Mouse (Mus musculus) spleen, postnatal 10 days (tissue): ENCODE data around the gene Leo1.
A peak's percentile ranks its signal among the peaks of the same experiment; 100 is the strongest.

ENCODE experiments used
- DNase-seq, 2 experiments: peaks; one replicate each; pipeline ENCODE4 v3.0.0; 2021 to 2022; ENCODE audit warnings: low spot score in 2 of 2

Leo1 gene

DNA sequence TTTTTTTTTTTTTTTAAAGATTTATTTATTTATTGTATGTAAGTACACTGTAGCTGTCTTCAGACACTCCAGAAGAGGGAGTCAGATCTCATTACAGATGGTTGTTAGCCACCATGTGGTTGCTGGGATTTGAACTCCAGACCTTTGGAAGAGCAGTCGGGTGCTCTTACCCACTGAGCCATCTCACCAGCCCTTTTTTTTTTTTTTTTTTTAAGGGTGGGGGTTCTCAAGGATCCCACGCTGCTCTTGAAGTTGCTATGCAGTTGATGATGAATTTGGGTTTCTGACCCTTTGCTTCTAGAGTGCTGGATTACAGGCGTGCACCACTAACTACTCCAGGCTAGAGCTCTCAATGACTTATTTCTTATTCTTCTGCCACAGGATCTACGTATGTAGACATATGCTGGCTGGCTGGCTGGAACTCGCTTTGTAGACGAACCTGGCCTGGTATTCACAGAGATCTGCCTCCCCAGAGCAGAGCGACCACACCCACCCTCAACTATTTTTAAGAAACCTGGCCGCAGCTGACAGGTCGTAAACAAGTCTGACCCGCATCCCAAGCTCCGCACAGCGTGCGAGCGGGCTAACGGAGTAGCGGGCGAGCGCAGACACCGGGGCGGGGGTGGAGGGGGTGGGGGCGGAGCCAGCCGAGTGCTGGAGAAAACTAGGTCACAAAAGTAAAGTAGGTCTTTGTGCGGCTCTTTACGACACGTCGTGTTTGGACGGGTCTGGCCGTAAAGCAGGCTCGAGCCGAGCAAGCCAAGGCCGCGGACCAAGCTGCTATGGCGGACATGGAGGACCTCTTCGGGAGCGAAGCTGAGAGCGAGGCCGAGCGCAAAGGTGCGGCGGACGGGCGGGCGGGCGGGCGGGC is at the start of gene Leo1:
Leo1 (plus strand) TSS at position 729 of the 871 bp plus-strand sequence.
- DNase-seq = peak; percentile 76 to 88

DNA sequence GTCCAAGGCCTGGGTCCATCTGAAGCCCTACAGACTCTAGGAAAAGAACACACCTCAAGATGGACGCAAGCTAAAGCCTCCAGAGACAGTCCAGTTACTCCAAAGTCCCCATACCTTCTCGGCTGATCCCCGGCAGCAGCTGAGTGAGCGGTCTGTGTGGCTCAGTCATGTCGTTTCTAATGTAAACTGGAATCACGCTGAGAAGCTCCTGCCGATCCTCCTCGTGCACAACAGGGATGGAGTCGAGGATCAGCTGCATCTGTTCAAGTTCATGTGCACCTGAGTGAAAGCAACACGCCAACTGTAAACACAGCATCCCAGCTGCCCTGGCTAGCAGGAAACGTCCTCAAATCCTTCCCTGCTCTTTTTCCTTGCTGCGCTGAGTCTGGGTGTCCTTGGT is 48.1 kb upstream of the Leo1 start:
- no peak for DNase-seq

DNA sequence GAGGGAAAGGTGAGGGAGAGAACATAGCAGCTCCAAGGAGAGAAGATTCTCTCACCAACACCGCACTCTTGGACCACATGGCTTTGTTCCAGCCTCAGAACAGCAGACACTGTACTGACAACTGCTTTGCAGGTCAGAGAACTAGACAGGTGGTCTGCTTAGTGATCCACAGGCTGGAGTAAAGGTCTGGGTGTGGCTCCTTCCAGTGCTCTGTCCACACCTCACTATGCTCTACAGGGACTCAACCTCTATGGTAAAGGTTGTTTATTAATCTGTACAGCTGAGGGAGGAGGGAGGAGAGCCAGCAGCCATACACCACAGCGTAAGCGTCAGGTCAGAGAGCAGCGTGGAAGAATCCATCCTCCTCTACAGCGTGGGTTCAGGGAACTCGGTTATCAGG is 45.4 kb upstream of the Leo1 start:
- DNase-seq = no peak

DNA sequence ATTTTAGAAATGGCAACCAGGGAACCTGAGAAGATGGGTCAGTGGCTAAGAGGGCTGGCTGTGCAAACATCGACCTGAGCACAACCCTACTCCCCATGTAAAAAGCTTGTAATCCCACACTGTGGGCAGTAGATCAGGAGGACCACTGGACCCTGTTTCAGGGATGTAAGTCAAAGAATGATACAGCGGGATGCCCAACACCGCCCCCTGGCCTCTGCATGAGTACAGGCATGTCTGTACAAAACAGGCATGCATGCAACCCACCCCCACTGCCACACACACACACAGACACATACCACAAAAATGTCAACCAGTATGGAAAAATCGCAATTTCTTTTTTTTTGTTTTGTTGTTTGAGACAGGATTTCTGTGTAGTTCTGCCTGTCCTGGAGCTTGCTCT is 42.3 kb upstream of the Leo1 start:
- no peak for DNase-seq

DNA sequence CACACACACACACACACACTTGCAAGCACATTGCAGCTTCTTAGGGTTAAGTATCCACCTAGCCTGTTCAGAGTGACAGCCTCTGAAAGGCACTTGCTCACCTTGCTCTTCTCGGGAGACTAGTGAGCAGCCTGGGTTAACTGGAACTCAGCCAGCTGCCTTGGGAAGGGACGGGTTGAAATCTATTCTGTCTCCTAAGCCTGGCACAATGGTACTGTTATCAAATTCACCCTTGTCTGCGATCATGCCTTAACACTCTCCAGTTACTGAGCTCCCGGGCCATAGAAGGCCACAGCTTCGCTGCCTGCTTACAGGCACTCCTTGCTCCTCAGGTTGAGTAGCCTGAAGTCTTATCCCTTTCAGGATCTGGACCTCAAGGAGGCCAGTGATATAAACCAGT is 40.7 kb upstream of the Leo1 start:
- no peak for DNase-seq

DNA sequence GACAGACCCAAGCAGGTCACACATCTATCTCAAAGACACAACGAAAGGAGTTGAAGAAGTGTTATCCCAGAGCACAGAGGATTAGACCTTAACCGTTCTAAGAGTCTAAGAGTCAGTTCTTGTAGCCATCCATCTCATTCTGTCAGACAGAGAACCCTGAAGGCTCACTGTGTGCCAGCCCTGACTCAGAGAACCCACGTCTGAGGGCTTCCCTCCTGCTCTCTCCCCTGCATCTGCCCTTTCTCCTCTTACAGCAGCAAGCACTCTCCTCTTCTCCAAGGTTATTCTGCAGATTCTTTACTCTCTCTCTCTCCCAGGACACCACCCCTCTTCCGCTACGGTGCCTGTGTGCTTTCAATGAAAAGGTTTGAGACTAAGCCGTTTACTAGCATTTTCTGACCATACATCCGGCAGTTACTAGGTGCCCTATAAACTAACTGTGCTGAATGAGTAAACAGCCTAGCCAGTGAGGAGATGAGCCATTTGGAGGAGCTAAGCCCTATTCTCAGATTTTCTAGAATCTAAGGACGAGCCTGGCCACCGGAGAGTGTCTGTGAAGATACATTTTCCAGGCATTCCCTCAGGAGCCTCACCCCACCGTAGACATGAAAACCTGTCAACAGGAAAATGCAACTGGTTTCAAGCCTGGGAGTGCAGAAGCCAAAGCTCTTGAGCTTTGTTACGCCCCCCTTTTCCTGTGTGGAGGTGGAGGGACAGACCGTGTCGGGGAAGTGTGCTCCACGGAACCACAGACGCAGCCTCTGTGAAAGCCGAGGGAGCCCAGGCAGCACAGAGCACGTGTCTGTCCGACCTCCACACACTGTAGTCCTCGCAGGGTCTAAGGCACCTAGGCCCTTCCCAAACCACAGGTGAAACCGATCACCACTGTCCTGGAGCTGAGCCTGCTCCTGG is 39.5 kb upstream of the Leo1 start:
- peak in 1 of 2 experiments; percentile 28 for DNase-seq

DNA sequence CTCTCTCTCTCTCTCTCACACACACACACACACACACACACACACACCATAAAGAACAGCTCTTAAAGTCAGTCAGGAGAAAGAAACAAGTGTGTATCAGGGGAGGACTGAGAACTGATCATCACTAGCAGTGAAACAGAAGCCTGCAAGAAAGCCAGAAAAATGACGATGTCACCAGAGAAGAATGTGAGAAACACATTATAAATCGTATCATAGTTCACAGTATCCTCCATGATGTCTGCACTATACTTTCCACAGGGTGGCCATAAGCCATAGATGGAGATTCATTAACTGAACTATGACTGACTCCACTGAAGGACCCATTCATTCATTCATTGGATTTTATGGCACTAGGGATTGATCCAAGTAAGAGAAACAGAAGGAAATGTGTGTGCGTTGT is 37.8 kb upstream of the Leo1 start:
- DNase-seq = no peak

DNA sequence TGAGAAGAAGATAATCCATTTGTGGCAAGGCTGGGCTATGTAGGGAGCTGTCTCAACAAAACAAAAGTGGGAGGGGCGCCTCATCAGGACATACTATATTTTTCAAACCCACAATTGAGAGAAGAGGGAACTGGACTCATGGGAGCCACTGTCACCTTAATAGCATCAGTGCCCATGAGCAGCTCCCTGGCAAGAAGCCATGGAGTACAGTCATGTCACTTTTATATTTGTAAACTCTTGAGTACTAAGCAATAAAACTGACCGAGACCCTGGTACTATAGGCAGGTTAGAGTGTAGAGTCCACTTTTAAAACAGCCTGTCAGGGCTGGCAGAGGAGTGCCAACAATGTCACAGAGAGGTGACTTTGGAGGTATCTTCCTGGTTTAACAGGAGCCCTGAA is 35.2 kb upstream of the Leo1 start:
- no peak for DNase-seq

DNA sequence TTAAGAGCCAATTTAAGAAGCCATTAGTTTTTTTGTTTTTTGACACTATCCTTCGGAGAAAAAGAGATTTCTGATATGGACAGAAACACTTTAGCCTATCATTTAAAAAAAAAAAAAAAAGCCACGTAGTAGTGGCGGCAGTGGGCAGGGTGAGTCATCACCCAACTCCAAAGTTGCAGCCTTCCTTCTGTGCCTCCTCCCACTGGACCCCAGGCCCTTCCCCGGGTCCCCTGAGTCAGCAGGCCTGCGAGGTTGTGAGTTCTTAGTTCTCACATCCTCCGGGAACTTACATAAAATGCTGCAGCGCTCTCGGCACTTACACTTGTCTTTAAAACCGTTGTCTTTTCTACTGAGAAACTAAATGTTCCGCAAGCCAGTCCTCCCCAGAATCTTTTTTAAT is 33.5 kb upstream of the Leo1 start:
- peak in 1 of 2 experiments; percentile 27 for DNase-seq

DNA sequence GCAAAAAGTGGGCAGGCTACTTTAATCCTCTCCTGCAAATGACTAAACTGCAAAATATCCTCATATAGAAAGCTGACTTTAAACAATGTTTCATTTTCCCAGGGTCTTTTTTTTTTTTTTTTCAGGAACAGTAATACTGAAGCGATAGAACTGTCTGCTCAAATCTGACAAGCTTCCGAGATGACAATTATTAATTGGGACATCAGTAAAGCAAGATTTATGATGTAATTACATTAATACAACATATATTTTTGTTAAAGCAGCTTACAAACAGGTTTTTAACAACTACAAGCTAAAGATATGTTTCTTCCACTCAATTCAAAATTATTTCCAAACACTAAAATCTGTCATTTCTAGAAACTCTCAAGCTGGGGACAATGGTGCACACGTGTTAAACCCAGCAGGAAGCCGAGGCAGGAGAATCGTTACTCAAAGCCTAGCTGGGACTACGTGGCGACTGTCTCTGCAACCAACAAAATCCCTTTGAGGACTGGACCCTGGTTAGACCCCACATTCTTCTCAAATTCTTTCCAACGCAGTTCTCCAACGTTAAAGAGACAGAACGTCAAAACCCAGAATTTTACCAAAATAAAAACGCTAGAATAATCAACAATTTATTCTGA is 33.0 kb upstream of the Leo1 start:
- no peak for DNase-seq

DNA sequence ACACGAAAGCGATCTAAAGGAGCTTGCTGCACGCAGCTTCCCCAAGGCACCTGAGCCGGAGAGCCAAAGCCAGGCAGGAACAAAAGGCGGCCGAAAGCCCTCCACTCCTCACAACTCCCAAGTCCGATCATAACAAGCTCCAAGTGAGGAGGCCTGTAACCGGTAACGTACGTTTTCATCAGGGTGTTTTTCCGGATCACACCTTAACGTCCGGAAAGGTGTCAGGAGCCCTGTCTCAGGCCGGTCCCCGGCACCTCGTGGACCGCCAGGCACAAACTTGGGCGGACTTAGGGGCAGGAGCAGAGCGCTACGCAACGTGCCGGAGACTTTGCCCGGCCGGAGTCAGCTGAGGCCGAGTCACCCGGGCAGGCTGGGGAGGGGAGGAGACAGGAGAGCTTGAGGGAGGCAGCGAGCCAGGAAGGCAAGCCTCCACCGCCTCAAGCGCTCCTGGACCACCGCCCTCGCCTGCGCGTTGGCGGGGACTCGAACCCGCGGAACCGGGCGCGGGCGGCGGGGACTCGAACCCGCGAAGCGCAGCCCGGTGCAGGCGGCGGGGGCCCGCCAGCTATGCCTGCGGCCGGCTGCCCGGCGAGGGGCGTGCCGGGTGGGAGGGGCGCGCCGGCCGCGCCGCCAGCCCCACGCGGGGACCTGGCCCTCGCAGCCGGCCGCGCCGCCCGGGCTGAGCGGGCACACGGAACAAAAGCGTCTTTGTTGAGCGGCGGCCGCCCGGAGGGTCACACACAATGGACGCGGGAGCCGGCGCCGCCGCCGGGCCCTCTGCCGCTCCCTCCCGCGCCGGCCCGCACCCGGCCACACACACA is 32.1 kb upstream of the Leo1 start:
- DNase-seq = peak; percentile 72 to 74

DNA sequence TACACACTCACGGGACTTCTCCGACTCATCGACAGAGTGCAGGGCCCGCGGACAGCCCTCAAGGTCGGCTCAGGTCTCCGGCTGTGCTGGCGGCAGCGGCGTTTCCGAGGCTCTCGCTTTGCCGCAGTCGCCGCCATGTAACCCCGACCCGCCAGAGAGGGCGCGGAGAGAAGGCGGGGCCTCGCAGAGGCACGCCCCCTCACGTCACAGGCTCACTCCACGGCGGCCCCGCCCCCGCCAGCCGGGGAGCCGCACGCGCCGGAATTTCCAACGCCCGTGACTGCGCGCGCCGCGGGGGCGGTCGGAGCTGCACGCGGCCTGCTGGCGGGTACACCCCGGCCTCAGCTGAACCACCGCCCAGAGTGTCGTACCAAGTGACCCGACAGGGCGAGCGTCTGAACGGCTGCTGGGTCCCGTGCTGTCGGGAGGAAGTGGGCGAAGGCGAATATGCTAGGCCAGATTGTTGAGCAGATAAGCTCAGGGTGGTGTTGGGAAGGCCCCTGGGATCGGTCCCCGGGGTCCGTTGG is 31.4 kb upstream of the Leo1 start, which contains the start of gene Mapk6:
Mapk6 (minus strand) TSS at position 154 of the 527 bp plus-strand sequence.
- DNase-seq = peak; percentile 98

DNA sequence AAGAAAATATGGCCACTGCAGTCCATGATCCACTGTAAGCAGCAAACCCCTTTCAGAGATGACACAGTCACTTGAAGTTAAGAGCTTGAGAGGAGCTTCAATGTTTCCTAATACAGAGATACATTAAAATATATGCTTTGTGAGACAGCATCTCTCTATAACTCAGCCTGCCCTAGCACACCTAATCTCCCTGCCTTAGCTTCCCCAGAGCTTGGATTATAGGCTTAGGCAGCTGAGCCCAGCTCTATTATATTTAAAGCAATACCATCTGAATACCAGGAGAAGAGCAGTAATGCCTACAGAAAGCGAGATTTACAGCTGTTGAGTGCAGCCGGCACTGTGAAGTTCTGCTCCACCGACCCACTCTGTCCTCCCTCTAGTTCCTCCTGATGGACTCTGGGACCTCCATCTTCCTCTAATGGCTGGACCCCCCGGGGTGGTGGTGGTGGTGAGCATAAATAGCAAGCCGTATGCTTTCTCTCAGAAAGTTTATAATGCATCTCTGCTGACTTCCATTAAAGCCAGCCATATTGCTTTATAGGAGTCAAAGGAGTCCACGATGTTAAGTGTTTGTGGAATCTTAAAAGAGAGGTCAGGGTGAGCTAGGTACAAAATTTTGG is 30.3 kb upstream of the Leo1 start:
- no peak for DNase-seq

DNA sequence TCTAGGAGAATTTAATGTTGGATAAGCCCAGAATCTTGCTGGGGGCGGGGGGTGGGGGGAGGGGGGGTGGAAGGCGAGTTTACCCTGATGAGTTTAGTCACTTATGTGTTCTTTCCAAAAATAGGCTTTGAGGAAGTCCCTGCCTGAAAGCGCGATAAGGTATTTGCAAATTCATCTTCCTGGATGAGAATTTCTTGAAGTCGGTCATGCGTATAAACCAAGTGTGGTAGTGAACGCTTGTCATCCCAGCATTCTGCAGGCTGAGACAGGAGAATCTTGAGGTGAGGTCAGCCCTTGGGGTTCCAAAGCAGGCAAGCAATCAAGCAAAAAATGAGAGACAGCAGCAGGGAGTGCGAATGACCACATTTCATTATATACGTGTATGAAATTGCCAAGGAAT is 29.7 kb upstream of the Leo1 start:
- no peak for DNase-seq

DNA sequence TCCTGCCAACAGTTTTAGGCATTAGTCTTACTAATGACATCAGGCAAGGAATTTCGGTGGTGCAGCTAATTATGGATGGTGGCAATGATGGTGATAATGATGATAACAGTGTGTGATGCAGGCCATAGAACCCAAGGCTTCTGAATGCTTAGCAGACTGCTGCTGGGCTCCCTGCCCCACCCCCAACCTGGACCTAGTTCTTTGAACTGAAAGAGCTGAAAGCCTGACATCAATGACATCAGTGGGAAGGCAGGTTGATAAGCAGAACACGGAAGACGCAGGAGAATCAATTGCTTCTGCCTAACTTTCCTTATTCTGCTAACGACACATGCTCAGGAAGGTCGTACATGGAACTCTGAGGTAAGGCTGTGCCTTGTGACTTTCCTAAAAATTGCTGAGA is 28.1 kb upstream of the Leo1 start:
- no peak for DNase-seq

DNA sequence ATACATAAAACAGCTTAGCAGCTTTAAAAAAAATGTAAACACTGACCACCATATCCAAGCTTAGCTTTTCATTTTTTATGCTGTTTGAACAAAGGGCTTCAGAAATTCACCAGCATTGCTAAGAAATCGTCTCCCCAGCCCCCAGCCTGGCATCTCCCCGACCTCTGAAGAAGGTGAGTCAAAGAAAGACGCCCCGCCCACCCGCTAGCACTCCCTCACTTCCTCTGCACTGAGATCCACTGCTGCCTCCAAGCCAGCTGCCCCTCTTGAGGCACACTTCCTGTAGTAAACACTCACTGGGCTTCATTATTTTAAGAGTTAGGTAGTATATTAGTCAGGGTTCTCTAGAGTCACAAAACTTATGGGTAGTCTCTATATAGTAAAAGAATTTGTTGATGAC is 27.1 kb upstream of the Leo1 start:
- DNase-seq = peak in 1 of 2 experiments; percentile 74

DNA sequence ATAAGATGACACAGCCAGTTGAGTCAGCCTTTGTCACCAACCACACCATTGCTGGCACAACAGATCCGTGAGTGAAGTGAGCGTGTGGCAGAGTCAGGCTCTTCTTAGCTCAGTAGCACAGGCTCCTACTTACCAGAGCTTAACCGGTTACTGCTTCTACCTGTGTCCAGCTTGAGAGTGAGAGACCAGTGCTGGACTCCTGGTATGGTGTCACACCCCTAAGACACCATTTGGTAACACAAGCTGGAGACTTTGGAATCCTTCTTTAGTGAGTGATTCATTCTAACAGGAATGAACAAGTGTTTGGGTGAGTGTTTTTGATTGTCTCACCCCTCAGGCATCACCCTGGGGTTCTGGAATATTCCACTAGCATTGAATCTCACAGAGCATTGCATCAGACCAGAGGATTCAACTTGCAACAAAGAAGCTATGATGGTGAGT is 19.1 kb upstream of the Leo1 start:
- no peak for DNase-seq

DNA sequence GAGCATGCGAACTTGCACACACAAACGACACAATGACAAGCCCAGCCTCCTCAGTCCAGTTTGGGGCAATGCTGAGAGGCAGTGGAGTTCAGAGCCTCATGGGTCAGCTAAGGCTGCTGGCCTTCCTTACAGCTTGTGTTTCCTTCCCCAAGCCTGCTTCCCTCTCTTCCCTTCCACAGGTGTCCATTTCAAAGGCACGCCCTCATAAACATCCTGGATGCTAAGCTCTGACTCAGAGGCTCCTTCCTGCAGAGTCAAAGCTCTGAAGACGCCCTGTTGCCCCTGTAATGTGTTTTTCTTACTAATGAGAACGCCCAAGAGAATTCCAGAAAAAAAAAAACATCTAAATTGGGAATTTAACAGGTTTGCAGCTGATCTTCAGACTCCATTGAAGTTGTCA is 17.6 kb upstream of the Leo1 start:
- no peak for DNase-seq

DNA sequence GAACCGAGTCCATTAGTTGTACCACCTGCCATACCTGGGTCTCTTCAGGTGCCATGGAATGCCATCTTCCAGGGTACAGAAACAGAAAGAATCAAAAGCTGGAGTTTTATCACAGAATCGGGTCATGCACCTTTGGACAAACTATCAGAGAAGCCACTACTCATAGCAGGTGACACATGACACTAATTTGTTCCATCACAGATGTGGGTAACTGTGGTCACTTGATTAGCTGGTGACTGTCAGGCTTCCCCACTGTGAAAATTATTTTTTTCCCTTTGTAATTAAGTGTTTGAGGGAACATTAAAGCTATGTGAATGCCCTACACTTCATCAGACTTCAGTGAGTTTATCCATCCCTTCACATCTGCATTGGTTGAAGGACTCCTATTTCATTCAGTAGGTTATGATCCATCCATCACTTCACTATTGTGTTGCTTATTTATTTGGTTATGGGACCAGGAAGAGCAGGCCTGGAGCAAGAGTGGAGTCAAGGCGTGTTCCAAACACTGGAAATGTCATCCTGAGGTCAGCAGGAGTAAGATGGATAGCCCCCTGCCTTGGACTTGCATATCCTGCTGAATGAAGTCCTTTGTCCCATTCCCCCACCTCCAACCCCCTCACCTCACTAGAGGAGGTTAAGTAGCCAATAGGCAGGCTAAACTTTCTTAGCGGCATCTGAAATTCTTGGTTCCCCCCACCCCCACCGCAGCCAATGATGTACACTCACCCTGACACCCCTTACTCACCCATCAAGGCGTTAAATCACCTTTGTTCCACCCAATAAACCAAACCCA is 16.8 kb upstream of the Leo1 start:
- DNase-seq = no peak
